Mouse (Mus musculus): ENCODE results near the gene Olfr462. TPM values are rescaled to one million over a fixed set of nuclear protein-coding genes. Genes with fewer than 3 reads are reported as not detected.

Olfr462 gene
- total RNA-seq, 1 experiment from 2014 or later, result not detected

DNA sequence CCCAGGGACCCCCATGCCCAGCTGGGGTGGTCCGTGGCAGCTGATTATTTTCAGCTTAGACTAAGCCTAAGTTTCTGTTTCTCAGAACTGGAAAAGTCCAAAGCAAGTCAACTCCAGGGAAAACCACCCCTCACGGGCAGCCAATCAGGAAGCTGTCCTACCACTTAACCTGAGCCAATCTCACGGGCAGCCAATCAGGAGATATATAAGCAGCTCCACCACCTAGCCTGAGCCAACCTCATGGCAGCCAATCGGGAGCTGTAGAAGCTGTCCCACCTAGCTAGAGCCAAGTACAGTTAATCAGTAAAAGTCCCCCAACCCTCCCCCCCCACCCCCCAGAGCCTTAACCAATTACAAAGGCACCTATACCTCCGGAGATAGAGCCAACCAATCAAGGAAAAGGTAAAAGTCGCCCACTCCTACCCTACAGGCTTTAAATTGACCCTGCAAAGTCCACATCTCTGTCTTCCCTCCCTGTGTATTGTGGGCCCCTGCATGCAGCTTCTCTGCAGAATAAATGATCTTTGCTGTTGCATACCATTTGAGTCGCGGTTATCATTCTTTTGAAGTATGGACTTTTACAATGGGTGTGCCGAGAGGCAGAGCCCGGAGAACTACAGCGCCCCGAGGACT is 45.0 kb downstream of the Olfr462 start:
- DNase-seq, result no peak

DNA sequence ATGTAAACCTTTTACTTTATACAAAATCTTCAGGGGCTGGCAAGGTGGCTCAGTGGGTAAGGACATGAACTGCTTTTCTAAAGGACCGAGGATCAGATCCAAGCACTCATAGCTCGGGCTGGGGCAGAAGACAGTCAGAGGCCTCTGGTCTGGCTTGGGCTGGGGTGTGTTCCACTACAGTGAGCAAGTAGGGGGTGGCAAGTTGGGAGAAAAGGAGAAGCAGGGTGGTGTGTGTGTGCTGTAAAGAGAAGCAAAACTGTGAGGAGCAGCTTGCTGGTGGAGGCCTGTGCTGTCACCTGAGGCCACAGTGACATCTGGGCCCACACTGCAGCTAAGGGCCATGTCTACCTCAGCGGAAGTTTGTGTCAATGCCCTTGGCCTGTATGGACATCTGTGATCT is 50.6 kb downstream of the Olfr462 start:
- DNase-seq, result no peak

DNA sequence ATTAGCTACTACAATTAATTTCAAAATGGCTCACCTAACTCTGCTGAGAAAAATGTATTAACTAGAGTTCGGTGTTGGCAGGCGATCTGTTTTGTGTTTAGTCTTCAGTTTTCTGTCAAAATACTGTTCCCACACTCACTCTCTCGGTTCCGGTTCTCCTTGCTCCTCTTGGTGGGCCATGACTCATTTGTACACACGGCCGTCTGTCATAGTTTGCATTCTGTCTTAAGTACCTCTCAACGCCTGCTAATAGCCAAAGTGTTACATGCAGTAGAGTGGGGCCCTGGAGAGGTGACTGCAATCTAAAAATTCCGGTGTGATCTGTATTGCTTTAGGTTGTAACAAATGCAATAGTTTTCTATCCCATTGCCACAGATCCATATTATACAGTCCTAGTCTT is 51.4 kb downstream of the Olfr462 start:
- DNase-seq, result no peak

Other genes with a start within 250 kb of the Olfr462 start
- 5.7 and 6.4 TPM in 2 replicates for gene Rnf43, start 229.5 kb downstream of the Olfr462 start, total RNA-seq (2021)
- gene Supt4a, start 154.7 kb downstream of the Olfr462 start, total RNA-seq (2021), result 56.5 and 74.2 TPM in 2 replicates
- 2.8 and 3.9 TPM in 2 replicates for gene Tspoap1, start 131.7 kb downstream of the Olfr462 start, total RNA-seq (2021)
- 0.64 and 1.4 TPM in 2 replicates for gene Mpo, start 98.7 kb downstream of the Olfr462 start, total RNA-seq (2021)
- not detected in 2 replicates for gene Lpo, start 64.0 kb downstream of the Olfr462 start, total RNA-seq (2021)
- 9.5 and 14.3 TPM in 2 replicates for gene Mks1, start 39.1 kb downstream of the Olfr462 start, total RNA-seq (2021)
- 0.63 TPM in 1 of 2 replicates, not detected in the other for gene Epx, start 16.7 kb downstream of the Olfr462 start, total RNA-seq (2021)
- gene Olfr463, start 5.1 kb upstream of the Olfr462 start, total RNA-seq (2021), result not detected in 2 replicates
- not detected in 2 replicates for gene Olfr464, start 28.7 kb upstream of the Olfr462 start, total RNA-seq (2021)
- gene Dynll2, start 95.3 kb upstream of the Olfr462 start, total RNA-seq (2021), result 154 and 174 TPM in 2 replicates
- gene Srsf1, start 155.1 kb upstream of the Olfr462 start, total RNA-seq (2021), result 245 and 260 TPM in 2 replicates
- gene Vezf1, start 176.0 kb upstream of the Olfr462 start, total RNA-seq (2021), result 39.8 and 42.4 TPM in 2 replicates
- gene Cuedc1, start 205.8 kb upstream of the Olfr462 start, total RNA-seq (2021), result 37.9 and 41.9 TPM in 2 replicates

Measured in adrenal gland, postnatal 14 days (tissue).